Mouse (Mus musculus) granulocyte monocyte progenitor cell, adult 5-6 weeks (primary cell): ENCODE data around the gene 2310022B05Rik. TPM values are rescaled to one million over a fixed set of nuclear protein-coding genes. Genes with fewer than 3 reads are reported as not detected.
A peak's percentile ranks its signal among the peaks of the same experiment; 100 is the strongest.

Experiments used
- ATAC-seq: replicated peaks from 2 replicates; pipeline ENCODE4 v1.8.0; 2016; ENCODE audit warnings: mild to moderate bottlenecking, moderate TSS enrichment, inconsistent platforms; ENCODE audit not compliant: poor library complexity, severe bottlenecking
- total RNA-seq, 2 experiments: library from RNA; stranded (forward) in 1 of 2; stranded (reverse) in 1 of 2; fragments of 200-712, 200-1000 nt in 1 of 2; fragments of >200 nt in 1 of 2; fragmentation: Nextera tagmentation in 1 of 2; gene quantifications; 2 replicates each; pipeline ENCODE4 v1.2.3; 2014 to 2017

Gene 2310022B05Rik
- total RNA-seq (2014; fragmentation: Nextera tagmentation) (9.6 and 10.7 TPM in 2 replicates), total RNA-seq (2017) (1.2 and 1.4 TPM in 2 replicates)

DNA sequence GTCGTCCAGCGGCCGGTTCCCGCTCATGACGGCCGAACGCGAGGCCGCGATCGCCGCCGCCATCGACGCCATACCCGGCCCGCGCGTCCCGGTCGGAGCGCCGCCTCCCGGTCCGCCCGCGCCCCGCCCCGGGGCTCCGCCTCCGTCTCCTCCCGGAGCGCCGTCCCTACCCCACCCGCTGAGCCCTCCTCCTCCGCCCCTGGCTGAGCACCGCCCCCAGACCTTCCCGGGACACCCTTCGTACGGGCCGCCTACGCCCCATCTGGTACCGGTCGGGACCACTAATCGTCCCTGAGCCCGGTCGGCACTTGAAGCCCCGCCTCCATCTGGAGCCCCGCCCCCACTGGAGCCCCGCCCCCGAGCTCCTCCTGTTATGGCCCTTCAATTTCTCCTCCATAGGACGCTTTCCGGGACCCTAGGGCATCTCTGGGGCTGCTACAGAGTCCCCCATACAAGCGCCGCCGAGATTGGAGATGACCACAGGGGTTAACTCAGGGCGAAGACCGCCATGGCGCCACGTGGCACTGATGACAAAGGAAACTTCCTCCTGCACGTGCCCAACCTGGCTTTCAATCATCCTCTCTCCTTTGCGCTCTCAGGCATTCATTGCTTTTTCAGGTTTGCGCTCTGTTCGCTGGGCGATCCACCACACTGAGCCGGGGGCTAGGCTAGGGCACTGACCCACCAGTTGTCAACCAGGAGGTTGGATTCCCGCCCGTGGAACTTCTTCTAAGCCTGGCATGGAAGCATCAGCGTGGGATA lies at the start of gene 2310022B05Rik:
2310022B05Rik (minus strand) TSS at position 258 of the 762 bp plus-strand sequence.
- peak; percentile 89 for ATAC-seq

DNA sequence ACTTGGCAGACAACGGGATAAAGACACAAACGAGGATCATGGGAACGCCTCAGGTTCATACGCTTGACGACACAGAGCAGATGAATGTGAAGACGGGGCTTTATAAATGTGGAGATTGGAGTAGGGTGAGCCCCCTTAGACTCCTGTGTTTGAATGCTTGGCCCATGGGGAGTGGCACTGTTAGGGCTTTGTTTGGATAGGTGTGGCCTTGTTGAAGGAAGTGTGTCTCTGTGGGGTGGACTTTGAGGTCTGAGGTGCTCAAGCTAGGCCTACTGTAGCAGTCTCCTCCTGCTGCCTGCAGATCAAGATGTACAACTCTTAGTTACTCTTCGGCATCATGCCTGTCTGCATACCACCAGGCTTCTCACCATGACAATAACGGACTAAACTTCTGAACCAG lies 42.7 kb upstream of the 2310022B05Rik start:
- ATAC-seq: no peak

DNA sequence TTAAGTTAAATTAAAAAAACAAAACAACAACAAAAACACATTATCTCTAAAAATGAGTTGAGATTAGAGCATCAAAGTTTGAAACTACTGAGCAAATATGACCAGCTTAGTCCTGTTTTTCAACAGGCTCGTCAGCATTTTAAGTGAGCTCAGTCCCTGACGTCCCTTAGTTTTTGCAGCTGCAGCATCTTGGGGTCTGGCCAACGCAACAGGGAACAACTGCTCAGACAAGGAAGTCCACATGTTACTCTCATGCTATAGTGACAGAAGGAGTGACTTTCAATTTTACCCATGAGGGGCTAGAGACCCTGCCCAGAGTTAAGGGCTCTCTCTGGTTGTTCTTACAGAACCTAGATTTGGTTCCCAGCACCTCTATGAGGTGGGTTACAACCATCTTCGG lies 41.2 kb upstream of the 2310022B05Rik start:
- no peak for ATAC-seq

DNA sequence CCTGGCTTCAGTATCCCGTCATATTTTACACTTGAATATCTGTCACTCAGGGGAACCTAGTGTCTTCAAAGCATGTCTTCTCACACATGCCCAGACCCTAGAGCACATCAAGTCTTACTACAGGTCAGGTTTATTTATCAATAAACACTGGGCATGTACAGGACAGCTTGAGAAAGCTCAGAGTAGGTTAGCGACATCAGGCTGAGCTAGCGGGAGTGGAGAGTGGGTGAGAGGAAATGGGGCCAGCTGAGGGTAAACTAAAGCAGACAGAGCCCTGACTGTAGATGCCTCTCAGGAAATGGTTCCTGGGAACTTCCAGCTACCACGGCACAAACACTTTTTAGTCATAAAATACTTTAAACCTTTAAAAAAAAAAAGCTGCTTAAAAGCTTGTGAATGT lies 40.4 kb upstream of the 2310022B05Rik start:
- no peak for ATAC-seq

DNA sequence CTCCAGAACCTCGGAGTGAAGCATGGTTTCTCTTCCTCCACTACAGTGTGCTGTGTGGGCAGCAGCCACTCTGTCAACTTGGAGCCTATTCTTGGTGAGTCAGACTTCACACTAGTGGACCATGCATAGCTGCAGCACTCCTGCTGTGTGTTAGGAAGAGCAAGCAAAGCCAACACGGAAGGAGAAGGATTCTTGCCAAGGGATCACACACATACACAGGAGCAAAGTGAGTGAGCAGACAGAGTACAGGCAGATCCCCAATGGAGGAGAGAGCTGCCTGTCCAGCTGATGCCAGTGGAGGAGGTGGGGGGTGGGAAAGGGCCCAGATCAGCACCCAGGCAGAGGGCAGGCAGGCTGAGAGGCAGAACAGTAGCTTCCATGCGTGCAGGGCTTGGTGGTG lies 39.0 kb upstream of the 2310022B05Rik start:
- no peak for ATAC-seq

DNA sequence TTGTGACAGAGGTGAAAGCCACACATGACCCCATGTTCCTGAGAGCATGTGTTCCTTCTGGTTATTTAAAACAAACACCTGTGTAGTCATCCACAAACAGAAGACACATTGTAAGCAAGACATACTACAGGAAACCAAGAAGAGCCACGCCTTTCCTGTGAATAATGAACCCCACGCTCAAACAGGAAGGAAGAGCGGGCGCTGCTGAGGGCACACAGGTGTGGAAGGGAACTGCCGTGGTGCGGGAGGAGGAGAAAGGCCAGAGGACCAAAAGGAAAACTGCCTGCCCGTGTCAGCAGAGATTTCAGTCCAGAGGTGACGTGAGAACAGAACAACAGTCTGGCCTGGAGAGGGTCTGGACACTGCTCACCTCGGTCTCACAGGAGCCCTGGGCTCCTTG lies 37.9 kb upstream of the 2310022B05Rik start:
- peak; percentile 33; the same call in 1 of the 2 replicates for ATAC-seq

DNA sequence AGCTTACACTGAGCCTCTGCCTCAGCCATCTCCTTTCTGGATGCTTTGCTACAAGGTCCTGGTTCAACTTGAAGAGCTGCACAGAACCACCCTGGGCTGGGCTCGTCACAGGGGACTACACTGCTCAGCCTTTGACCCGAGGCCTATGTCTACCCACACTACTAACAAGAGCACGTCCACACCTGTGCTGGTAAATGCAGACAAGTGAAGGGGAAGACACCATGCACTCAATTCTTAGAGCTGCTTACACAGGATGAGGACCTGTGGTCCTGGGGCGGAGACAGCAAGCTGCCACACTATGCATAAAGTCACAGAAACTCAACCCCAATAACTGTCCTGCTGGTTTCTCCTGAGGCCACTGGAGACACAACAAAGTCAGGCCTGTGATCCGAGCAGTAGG lies 37.1 kb upstream of the 2310022B05Rik start:
- no peak for ATAC-seq

DNA sequence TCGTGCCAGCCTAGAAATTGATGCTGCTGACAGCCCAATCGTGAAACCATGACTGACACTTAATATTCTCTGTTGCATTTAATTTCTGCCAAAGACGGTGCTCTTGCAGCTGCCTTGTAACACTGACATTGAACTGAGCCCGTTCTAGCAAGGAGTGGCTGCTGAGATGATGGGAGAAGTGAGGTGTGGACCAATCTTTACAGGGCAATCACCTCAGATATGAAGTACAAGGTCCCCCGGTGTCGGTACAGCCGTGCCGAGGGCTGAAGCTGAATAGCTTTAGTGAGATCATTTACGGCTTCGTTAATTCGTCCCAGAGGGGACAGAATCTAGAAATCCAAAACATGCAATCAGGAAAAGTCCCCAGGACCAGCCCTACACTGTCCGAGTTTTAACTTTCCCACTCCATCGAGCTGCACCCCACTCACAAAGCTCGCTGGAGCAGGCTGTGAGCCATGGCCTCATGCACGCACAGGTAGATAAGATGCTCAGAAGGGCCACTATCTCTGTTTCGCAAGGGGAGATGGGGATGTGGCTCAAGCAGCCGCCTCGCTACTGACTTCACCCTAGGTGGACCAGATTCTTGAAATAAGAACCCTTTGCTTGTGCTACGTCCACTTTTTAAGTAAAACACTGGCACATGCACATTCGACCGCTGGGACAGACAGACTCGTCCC lies 32.4 kb upstream of the 2310022B05Rik start:
- ATAC-seq: no peak

DNA sequence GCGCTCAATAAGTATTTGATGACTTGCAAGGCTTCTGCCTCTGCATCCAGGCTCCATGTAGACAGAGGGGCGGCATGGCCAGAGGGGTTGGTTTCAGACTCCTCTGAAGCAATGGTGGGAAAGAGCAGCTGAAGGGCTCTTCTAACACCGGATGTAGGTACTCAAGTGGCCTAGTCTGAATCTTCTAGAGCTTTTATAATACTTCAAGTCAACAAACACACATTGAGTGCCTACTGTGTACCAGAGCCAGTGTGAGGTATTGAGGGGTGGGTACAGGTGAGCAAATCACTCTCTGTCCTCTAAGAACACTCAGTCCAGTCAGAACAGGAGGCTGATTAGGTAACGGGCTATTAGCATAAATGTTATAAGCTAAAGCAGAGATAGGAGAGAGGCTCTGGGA lies 28.5 kb upstream of the 2310022B05Rik start:
- ATAC-seq: no peak

DNA sequence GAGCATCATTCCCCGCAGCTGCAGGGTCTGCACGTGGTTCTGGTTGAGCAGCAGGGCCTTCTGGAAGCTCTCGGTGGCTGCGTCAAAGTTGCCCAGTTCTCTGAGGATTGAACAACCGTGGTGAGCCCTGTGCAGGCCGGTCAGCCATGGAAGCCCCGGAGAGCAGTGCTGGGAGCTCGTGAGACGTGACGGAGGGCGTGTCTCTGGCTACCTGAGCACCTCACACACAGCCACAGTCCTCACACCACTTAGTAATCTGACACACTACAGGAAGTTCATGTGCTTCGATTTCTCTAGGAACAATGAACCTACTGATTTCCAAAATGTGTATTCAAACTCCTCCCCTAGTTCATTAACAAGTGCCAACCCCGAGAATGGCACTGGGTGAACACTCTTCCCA lies 25.7 kb upstream of the 2310022B05Rik start:
- ATAC-seq: no peak

DNA sequence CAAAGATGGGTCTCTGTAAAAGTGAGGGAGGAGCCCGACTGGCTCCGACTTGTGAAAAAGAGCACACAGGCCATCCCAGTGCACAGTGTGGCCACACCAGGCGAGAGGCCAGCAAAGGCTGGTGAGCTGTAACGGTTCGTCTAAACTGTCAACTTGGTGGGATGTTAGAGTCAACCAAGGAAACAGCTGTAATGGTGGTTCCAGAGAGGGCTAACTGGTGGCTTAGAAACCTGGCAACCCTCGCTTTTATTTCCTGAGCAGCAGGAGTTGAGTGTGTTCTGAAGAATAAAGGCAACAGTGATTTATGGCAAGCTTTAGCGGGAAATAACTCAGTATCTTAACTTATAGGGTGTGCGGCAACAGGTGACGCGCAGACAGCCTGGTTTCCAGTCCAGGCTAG lies 19.0 kb upstream of the 2310022B05Rik start:
- no peak for ATAC-seq

DNA sequence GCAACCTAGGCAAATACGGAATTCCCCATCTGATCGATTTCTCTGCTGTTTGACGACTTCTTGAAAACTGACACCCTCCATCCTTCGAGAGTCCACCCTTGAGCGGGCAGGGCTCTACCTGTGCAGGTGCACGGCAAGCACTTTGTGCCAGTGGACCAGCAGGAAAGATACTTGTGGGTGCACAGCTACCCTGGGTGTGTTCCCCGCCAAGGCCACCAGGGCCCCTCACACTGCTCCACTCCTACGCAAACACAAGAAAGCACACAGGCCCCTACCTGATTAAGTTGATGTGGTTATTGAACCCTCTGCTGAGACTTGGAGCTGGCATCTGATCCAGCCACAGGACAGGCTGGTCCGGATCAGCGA lies 18.6 kb upstream of the 2310022B05Rik start:
- ATAC-seq: no peak

DNA sequence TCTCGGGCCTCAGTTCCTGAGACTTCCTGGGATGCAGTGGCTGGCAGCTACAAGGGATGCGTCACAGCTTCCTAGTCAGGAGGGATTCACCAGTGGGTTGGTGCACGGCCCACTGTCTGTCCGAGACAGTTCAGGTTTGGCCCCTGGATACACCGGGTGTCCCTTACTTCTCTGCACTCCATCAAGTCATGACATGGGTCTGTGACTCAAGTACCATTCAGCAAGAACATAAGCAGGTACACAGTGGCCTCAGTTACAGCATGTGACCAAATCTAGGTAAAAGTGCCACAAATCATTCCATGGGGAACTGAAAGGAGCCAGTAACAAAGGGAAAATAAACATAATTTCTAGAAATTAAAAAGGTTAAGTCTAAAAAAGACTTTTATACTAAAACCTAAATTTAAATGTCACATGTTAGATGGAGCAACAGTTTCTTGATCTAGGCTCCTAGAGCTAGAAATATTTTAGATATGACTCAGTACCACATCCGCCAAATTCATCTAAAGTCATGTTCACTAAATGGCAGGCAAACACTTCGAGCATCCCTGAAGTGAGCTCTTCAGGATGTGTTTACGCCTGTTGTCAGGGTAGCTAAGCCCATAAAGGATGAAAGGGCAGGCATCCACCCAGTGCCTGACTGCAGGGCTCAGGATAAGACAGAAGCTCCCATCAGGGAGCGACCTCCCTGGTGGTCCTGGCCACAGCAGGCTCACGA lies 18.1 kb upstream of the 2310022B05Rik start:
- no peak for ATAC-seq

DNA sequence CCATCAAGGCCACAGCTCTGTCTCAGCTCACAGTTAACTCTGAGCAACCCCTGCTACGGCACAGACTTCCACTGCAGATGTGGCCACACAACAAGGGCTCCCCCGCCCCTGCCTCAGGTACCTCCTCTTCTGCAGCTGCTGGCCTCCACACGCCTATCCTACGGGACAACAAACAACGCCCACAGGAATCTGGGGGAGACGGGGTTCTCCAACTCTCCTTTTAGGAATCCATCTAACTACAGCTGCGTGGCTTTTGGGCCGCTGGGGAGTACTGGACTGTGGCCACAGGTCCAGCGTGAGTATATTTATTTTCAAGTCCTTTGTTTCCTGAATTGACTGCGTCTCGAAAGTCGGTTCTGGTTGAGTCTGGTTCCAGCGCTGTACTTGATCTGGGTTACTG lies 15.1 kb upstream of the 2310022B05Rik start:
- ATAC-seq: no peak

DNA sequence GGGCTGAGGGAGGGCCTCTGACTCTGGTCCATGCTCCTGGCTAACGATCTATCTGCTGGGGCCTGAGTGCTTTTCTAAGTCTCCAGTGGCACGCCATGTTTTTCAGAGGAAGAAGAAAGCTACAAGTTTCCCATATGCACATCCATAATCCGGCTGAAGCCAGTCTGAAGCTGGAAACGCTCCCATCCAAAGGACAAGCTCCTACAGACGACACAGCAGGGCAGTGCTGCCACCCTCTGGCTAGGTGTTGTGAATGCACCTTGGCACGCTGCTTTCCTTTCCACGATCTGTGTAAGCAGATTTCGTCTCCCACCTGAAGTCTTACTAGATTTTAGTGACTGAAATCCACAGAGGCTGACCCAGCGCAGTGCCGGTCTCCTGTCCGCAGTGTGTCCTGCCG lies 14.3 kb upstream of the 2310022B05Rik start:
- peak; percentile 81 for ATAC-seq

DNA sequence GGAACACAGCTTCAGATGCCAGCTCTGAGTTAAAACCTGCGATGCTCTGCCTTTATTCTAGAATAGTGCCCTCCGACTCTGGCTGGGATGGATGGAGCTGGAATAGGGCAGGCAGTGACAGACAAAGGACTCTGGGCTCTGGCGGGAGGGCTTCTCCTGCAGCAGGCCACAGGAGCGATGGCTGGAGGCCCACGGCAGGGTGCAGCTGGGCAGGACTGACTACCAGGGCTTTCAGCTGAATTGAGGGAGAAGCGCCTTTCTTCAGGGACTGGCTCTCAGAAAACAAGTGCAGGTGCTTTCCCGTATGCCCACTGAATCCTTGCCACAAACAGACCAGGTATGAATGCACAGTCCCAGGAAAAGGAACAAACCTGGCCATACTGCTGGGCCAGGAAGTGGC lies 13.9 kb upstream of the 2310022B05Rik start:
- ATAC-seq: no peak

DNA sequence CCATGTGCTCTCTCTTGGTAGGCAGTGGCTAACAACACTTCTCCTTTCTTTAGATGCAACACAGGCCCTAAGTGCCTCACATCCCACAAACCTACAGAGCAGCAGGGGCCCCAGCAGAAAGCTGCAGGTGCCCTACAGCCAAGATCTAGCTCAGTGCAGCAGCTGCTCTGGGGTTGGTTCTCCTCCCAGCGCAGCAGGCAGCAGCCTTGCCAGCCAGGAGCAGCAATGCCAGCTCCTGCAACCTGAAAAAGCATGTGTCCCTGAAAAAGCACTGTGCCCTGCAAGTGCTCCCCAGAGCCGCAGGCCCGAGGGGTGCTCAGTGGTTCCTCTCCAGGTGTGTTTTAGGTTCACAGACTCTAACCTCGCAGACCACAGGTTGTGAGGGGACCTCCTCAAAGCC lies 13.5 kb upstream of the 2310022B05Rik start:
- ATAC-seq: no peak

DNA sequence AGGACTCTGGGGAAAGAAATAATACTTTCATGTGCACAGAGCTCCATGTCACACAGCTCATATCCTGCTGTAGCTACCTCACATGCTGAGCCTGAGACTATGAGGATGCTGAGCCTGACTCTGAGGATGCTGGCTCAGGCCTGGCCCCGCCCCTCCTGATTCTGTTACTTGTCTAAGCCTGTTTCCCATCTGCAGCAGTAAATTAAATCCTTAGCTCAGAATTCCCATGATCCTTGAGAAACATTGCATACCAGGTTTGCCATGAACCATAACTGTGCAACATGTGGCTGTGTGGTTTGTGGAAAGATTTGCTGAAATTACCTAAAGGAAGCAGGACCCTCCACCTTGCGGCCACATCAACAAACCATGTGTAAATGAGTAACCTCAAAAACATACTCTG lies 9.2 kb upstream of the 2310022B05Rik start:
- no peak for ATAC-seq

DNA sequence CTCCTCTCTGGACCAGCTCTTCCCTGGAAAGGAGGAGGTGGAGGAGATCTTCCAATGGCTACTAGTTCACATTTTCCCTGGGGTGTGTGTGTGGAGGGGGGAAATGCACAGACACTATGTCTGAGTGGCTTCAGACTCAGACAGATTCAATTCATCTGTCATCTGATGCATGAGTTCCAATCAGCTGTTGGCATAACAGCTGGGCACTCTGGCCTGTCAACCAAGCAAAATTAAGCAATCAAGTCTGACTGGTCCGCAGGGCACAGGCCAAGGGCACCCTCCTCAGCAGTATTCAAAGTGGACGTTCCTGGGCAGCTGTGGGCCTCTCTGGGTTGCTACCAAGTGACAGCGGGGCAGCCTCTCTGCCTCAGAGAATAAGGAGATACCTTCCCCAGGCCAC lies 5.6 kb upstream of the 2310022B05Rik start:
- ATAC-seq: no peak

DNA sequence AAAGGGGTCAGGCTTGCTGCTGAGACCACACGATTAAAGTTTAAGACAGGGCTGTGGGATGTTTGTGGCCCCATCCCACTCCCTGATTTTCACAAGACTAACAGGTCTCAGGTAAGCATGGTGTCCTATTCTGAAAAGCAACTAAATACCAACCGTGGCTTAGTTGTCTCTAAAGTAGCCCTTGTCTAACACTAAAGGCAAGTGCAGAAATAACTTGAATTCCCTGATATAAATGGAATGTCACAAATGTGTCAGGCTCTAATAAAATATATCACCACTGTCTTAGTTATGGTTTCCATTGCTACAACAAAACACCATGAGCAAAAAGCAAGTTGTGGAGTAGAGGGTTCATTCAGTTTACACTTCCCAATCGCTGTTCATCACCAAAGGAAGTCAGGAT lies 1.2 kb upstream of the 2310022B05Rik start:
- no peak for ATAC-seq

DNA sequence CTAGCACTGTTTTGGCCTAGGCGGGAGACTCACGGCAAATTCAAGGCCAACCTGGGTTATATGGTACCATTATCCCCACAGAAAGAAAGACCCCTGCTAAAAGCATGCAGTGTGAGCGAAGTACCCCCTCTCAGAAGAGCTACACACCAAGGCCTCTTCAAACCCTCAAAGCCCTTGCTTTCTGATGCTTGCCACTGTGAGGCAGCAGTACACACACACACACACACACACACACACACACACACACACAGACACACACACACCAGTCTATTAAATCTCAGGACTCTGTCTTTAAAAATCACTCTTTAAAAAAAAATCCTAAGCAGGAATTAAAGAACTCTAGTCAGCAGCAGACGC lies 683 bp upstream of the 2310022B05Rik start:
- ATAC-seq: no peak
